Mouse (Mus musculus) T-helper 2 cell (primary cell): Measurements from ENCODE around the gene Sufu.

Experiments
- in situ Hi-C: fragments of 300-600 bp; cut with MboI, MseI; formaldehyde crosslinking; loops from one replicate; pipeline ENCODE4 v1.15.1; 2025; ENCODE audit warnings: high pct_unique_total_duplicates

The Sufu gene

DNA sequence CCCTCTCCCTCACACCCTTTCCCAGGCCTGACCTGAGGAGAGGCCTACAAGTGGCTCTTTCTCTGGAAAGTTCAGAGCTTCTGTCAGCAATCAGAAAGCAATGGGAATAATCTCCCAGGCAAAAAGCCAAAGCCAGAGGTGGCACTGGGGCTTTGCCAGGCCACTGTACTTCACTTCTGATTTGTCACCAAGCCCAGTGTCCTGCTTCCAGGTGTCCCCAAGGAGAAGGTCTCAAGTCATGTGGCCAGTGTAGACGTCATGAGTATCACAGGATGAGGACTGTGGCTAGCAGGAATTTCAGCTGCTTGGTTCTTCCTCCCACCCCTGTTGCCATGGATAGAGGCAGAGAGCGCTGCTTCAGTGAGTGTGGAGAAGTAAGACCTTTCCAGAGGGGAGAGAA is 63.2 kb downstream of the Sufu start:
- in situ Hi-C loops = no loop called here

DNA sequence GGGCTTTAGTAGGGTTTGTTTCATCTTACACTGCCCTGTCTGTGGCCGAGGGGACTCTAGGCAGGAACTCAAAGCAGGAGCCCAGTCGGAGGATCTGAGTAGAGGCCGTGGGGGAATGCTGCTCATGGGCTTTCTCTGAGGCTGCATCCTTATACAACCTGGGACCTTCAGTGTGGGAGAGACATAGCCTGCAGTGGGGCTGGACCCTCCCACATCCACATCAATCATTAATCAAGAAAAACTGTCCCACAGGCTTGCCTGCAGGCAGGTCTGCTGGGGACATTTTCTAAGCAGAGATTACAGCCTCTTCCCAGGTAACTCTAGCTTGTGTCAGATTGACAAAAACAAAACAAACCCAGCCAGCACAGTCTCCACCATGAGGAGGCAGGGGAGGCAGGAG is 65.9 kb downstream of the Sufu start:
- in situ Hi-C loops = no loop called here

DNA sequence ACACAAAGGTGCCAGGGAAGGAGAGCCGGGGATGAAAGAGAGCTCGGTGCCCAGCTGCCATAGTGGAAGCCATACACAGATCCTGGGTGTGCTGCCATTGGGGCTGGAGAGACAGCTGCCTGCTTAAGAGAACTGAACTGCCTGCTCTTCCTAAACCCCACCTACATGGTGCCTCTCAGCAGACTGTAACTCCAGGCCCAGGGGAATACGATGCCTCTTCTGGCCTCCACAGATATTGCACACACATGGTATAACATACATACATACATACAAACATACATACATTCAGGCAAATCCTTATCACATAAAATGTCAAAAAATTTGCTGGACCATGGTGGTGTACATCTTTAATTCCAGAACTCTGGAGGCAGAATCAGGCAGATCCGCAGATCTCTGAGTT is 66.8 kb downstream of the Sufu start:
- in situ Hi-C loops = no loop called here

DNA sequence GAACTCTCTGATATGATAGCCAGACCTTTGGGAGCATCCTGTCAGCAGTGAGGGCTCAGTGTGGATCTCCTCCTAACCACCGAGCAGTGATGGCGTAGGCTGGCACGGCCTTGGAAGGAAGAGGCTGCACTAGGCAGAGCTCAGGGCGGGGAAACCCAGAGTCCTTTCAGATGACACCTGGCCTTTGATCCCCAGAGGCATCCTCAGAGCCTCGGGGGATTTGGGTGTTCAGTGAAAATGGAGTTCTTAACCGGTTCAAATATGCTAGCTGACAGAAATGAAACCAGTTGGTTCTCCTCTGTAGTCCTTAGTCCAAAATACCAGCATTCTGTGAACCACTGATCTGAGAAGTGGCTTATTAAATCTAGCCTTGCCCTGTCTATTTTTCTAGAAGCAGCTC is 69.5 kb downstream of the Sufu start:
- in situ Hi-C loops = no loop called here

DNA sequence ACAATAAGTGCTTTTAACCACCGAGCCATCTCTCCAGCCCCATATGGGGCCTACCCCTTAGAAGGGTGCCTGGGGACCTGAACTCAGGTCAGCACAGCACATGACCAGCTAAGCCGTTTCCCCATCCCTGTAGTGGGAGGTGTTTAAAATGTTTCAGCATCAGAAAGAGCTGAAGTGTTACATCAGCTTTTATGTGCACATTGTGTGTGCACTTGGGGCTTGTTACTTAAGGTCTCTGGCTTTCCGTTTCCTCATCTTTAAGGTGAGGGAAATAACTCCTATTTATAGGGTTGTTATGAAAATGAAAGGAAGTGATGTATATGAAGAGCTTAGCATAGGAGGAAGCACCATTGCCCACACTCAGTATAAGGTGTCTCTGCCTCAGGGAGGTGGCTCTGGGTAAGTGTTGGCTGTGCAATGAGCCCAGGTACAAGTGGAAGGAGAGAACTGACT is 70.4 kb downstream of the Sufu start:
- in situ Hi-C loops = no loop called here

DNA sequence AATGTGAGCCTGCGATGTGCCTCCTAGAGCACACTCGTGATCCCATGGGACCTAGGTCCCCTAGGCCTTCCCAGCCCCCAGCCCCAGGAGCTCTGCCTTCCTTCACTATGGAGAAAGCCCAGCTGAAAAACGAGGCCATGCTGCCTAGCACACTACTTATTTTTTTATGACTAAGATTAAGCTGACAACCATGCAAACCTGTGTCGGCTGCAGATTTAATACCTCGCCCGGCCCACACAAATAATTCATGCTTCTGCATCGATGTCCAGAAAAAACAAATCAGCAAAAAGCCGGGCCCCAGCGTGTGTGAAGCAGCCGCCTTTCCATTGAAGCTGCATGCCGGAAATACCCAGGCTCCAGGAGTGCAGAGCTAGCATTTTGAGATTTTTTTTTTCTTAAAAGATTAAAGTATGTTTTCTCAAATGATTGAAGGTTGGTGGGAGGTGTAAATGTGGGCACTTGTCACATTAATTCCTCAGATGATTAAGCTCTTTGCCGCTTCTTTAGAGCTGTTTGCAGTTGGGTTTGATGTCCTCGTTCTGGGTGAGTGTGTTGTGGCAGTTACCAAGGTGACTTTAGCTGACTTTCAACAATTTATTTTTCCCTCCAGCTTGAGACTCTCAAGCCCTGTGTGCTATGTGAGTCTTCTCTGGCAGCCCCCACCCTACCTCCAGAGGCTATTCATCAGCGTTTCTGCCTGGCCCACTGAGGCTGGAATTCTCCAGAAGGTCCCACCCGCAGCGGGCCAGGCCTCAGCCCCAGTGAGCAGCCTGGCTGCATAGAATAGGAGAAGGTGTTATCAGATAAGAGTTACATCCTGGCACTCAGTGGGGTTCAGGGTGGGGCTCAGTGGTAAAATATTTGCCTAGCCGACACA is 73.9 kb downstream of the Sufu start:
- in situ Hi-C loops = no loop called here

DNA sequence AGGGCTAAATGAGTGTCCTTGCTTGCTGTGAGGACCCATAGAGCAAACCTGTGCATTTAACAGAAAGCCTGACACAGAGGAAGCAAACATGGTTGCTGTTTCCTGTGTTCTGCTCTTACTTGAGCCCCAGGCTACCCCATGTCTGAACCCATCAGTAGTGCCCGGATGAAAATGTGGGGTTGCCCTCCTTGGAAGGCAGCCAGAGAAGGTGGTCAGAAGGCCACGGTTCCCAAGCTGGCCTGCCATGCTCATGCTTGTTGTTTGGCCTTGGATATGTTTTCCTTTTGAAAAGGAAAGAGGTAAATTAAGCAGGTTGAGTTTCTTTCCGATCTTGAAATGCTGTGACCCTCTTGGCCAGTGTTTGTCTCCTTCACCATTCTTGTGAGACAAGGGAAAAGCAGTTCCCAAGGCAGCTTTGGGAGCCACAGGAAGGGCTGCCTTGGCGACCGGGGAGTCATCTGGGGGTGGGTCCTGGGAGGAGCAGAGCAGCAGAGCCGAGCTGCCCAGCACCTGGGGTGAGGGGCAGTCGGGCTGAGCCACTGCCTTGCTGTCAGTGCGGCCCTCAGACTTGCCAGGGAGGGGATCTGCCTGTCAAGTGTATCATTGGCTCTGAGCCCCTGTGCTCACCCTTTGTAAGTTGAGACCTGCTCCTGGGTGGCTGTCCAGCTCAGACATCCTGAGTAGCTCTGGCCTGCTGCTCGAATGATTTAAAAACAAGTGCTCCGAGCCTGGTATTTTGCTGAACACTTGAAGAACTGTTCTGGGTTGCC is 74.8 kb downstream of the Sufu start:
- in situ Hi-C loops = no loop called here

DNA sequence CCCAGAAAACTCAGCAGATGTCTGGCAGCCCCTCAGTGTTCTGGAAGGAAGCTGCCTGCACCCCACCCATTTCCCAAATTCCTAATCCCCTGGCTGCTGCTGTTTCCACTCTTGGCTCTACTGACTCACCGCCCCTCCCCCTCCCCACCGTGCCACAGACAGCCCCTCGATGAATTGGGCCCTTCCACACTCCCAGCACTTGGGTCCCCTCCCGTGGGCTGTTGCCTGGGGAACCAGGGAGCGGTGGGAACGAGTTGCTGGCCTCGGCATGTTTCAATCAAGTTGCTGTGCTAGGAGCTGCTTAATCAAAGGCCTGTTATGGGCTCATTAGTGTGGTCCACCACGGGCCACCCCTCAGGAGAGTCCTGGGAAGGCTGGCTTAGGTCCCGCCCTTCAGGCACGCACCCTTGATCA is 80.7 kb downstream of the Sufu start:
- in situ Hi-C loops = no loop called here

DNA sequence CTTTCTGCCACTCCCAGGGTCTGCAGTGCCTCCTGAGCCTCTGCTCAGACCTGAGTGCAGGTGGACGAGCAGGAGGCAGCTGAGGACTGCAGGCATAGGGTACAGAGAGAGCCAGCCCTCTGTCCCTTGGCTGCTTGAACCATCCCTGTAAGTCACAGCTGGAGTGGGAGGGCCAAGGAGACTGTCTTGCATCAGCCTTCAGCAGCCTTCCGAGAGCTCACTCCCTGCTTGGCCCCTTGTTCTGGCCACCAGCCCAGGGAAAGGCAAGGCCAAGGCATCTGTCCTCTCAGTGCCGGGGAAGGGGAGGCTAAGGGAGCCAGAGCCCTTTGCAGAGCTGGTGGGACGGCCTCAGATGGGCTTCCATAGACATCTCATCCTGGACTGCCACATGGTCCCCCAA is 81.5 kb downstream of the Sufu start:
- in situ Hi-C loops = no loop called here

DNA sequence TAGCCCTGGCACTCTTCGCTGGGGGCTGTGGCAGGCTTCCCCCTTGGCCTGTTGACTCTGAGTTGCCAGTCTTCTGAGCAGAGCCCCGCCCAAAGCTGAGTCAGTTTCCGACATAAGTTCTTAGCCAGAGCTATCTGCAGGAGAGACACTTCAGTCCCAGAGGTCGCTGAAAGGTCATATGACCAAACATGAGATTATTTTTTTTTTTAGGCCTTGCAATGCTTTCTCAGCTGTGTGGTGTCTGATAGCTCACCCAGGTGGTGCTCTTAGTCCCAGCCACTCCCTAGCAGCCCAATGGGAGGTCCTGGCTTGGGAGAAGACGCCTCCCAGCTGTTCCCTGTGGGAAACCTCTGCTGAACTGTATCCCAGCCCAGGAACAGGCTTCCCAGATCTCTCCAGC is 82.1 kb downstream of the Sufu start:
- in situ Hi-C loops = no loop called here

DNA sequence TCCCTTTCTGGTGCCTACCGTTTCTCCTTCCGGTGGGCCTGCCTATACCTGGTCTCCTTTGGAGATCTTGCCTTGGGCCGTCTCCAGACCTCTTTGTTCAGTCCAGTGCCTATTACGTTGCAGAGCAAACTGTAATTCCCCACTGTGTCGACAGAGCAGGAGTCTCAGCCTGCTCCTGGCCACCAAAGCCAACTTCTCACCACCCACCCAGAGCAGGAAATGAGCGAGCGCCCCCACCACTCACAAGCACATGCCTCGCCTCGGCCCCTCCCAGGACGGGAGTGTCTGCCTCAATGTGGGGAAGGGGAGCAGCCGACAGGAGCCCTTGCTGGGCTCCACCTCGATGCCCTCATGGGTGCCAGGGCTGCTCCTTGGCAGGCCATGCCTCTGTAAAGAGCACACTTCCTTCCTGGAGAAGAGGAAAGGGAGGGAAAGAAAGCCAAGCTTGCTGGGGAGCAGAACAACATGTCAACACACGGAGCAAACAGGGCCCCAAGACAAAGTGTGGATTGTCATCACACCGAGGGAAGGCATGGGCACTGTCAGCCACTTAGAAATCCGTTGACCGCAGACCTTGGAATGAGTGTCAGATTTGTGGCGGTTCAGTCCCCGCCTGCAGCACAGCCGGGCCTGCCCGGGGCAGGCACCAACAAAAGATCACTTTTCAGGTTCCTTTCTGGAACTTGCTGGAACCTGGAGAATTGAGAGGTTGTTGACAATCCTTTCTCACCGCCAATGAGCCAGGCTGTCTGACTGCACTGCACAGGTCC is 82.8 kb downstream of the Sufu start:
- in situ Hi-C loops = no loop called here

DNA sequence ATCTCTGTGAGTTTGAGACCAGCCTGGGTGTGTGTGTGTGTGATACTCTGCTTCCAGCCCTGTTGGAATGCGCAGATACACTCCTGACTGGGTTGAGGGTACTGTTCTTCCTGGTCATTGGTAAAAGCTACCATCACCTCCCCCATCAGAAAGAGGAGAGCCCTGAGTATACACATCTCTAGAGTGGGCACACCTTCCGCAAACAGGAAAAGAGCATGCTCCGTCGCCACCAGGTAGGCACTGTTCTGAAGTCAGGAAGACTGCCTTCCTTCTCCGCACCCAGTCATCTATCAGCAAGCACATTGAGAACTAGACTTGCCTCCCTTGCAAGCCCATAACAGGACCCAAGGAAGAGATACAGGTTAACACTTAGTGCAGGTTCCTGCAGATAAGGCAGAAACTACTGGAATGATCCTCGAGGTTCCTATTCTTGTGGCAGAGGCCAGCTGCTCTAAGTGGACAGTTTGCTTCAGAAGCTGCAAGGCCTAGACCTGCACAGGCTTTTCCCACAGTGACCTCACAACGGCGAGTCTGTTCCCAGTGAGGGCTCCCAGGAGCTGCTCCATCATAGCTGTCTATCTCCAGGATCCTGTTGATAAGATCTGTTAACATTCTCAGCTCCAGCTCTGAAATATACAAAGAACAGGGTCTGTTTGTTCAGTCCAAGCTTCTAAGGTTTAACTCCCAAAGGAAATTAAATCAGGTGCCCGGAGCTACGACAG is 84.1 kb downstream of the Sufu start:
- in situ Hi-C loops = no loop called here

DNA sequence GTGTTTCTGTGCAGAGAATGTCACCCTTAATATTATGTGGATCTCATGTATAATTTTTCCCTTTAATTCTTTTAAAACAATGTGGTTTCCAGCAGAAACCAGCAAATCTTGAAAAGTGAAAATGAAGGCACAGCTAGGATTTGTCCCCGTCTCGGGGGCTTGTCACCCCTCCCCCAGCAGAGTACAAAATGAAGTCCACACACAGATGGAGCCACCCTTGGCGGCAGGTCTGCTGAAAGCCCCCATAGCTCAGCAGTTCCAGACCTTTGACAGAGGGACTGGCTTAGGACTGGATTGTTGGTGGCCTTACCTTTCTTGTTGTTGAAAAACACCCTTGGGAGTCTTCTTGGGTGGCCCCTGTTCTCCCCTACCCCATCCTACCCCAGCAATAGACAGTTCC is 84.7 kb downstream of the Sufu start:
- in situ Hi-C loops = no loop called here

DNA sequence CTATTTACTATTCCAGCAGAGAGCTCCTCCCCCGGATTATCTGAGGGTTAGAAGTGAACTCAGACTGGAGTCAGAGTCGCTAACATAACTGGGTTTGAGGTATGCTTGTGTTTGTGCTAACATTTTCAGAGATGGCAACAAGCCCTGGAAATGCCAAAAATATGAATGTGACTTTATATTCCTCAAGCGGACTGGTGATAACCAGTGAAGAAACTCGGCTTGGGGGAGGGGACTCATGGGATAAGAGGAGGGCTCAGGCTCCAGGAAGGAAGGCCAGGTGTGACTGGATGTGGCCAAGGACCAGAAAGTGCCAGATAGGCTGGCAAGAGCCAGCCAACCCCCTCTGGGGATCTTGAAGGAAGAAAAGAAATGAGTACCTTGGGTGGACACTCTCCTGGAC is 85.1 kb downstream of the Sufu start:
- in situ Hi-C loops = no loop called here

DNA sequence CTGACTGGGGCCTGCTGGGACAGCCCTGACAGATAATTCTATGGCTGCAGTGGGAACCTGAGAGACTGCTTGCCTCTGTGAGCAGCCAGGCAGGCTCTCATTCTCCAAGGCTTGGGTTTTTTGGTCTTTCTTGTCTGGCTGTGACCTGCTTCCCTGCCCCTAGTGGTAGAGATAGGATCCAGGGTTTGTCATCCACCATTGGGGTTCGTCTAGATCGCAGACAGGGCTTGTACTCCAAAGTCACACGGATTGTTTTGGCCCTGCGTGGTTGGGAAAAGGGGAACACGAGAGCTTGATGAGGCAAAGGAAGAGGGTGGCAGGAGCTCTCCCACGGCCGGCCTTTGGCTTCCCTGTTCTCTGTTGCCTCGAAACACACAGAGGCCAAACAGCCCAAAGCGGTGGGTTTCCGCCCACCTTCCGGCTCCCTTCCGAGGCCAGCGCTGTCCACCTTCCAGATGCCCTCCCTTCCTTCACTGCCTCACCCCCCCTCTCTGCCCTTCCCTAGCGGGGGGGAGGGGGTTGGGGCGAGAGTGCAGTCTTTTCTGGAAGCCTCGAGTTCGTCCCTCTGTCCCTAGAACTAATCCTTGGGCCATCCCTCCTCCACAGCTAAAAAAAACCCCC is 86.3 kb downstream of the Sufu start:
- in situ Hi-C loops = no loop called here

DNA sequence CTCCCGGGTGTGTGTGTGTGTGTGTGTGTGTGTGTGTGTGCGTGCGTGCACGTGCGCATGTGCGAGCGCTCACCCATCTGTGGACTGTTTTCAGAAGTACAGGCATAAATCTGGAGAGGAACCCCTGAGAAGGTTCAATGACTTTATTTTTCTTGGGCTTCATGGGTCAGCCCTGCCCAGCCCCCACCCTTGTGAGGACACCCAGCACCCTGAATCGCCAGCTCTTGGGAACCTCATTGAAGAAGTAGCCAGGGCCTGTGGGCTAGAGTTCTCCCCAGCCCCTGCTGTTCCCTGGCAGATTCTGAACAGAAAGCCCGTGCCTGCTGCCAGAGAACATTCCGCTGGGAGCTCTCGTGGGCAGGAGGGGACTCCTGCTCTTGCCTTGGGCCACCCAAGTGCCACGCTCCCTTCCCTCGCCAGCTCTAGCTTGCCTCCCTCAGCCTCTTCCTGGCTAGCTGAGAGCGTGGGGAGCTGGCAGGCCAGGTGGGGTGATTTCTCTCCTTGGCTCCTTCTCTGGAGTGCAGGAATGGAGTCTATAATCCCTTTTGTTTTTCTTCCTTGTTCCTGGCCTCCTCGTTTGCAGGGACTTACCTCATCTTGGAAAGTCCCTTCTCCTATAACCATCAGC is 87.1 kb downstream of the Sufu start:
- in situ Hi-C loops = no loop called here

DNA sequence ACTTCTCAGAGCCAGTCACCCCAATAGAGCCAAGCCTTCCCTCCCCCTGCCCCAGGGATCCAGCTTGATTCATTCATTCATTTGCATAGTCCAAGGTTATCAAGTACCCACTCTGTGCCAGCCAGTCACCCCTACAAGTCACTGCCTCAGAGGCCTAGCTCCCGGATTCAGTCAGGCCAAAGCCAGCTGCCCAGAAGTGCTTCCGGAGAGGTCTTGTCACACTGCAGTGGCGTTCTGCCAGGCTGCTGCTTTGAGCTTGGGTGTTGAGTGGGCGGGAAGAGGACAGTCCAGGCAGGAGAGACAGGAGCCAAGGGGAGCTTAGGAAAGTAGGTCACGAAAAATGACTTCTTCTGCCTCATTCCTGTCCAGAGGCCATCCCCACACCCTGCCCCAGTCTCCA is 87.8 kb downstream of the Sufu start:
- in situ Hi-C loops = no loop called here

DNA sequence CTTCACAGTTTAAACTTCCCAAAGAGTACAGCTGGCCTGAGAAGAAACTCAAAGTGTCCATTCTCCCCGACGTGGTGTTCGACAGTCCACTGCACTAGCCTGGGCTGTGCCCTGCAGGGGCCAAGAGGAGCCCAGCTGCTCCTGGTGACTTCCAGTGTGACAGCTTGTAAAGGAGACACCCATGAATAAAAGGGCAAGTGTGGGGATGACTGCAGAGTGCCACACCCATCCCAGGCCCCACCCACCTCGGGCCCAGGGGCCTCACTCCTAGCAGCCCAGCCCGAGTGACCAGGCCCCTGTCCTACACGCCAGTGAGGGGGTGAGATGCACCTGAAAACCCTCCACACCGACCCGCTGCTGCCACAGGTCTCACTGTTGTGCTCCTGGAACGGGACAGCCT is 89.2 kb downstream of the Sufu start:
- in situ Hi-C loops = no loop called here

DNA sequence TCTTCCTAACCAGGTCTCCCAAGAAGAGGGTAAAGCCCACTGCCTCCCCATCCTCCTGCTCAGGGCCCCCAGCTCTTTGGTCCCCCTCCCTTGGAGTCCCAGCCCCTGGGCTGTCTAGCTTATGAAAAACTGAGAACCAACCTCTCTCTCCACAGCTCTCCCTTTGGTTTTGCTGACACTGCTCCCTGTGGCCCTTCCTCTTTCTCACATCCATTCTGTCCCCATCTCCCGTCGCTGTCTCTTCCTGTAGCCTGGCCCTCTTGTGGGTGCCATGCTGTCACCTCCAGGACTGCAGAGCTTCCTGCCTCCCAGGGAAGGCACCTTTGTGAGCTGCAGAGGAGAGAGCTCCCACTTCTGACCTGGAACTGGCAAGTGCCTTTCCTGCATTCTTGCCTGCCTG is 90.0 kb downstream of the Sufu start:
- in situ Hi-C loops = no loop called here

DNA sequence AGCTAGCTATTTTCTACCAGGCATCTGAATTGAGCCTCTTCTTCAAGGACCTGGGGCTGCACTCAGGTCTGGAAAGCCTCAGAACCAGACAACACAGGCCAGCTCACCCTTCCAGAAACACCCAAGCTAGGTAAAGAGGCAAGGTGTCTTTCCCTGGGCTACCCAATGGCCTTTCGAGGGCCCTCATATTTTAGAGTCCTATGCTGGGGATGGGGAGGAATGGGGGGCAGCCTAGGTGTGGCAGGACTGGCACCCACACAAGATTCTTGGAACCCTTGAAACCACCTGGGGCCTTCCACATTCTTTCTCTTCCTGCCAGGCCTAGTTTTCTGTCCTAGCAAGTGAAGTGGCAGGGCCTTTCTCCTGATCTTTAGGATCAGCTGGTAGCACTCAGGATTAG is 92.8 kb downstream of the Sufu start:
- in situ Hi-C loops = no loop called here

DNA sequence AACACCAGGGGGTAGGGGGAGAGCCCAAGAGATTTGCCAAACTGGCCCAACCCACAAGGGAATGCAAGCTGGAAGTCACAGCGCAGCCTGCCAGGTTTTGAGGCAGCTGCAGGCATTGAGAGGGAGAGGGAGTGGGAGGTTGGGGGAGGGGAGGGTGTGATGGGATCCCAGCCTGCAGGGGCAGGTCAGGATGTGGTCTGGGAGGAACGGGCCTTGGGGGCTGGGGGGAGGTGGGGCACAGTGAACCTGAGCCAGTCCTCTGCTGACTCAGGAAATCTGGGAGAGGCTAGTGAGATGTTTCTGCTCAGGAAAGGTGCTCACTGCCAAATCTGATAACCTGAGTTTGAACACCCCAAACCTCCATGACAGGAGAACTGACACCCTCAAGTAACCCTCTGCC is 93.9 kb downstream of the Sufu start:
- in situ Hi-C loops = no loop called here
